Mouse (Mus musculus): ENCODE results near the gene Olfr1238. TPM values are rescaled to one million over a fixed set of nuclear protein-coding genes. Genes with fewer than 3 reads are reported as not detected.

Gene Olfr1238
- not detected in 2 replicates for polyA plus RNA-seq (2011; ENCODE audit: insufficient read length, low read depth, missing spikeins)

- H3K27ac ChIP-seq (ENCODE audit: insufficient read depth, low read length), result no peak within 1 kb of the TSS
- no peak within 1 kb of the TSS for H3K4me3 ChIP-seq (ENCODE audit: insufficient read depth, low read length)
- TF ChIP-seq POLR2A (IDR thresholded peaks at IDR 0.05; ENCODE audit: low read depth, low read length) (no peak), CTCF (IDR thresholded peaks at IDR 0.05; ENCODE audit: borderline replicate concordance, insufficient read depth, low read length) (no peak)
- H3K4me1 ChIP-seq (ENCODE audit: control insufficient read depth, insufficient read depth, low read length), result no peaks in the 10 kb centered on the region
These were observed at the start of gene Olfr1238 for GRCm38 (mm10) chr2:89409576-89409975. Gene Olfr1238 (minus strand): TSS chr2:89409676.

- Histone ChIP-seq H3K4me3 (ENCODE audit: insufficient read depth, low read length) (no peak within 1 kb of the TSS), H3K4me1 (ENCODE audit: control insufficient read depth, insufficient read depth, low read length) (no peaks in the 10 kb centered on the region), H3K27ac (ENCODE audit: insufficient read depth, low read length) (no peak within 1 kb of the TSS)
- TF ChIP-seq CTCF (IDR thresholded peaks at IDR 0.05; ENCODE audit: borderline replicate concordance, insufficient read depth, low read length) (no peak), POLR2A (IDR thresholded peaks at IDR 0.05; ENCODE audit: low read depth, low read length) (no peak)
These were observed 33.4 kb upstream of the Olfr1238 start, which contains the start of gene Olfr1240 for GRCm38 (mm10) chr2:89442900-89443299. Gene Olfr1240 (minus strand): TSS chr2:89443000.

GRCm38 (mm10) chr2:89420307-89420706 is 10.8 kb upstream of the Olfr1238 start, which contains the start of gene Olfr1239:
Gene Olfr1239 (minus strand): TSS chr2:89420407.
- H3K4me1 ChIP-seq (ENCODE audit: control insufficient read depth, insufficient read depth, low read length), result no peaks in the 10 kb centered on the region
- H3K4me3 ChIP-seq (ENCODE audit: insufficient read depth, low read length), result no peak within 1 kb of the TSS
- no peak for TF ChIP-seq POLR2A (IDR thresholded peaks at IDR 0.05; ENCODE audit: low read depth, low read length)
- TF ChIP-seq CTCF (IDR thresholded peaks at IDR 0.05; ENCODE audit: borderline replicate concordance, insufficient read depth, low read length), result no peak
- H3K27ac ChIP-seq (ENCODE audit: insufficient read depth, low read length), result no peak within 1 kb of the TSS

DNA sequence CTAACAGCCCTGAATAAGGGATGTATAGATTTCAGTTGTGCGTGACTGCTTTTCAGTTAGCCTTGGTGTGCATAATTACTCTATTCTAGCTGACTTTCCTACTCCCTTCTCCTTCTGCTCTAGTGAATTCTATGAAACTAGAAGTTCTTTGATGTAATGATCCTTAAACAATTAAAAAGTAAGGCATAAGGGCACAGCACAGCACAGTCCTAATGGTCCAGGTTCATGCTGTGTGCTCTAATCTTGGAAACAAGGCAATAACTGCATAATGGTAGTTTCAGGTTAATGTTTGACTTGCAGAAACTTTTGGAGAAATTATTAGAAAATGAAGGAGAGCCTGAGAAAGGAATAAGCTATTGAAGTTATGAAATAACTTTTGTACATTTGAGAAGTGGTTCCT is 5.1 kb upstream of the Olfr1238 start:
- Histone ChIP-seq H3K27ac (ENCODE audit: insufficient read depth, low read length) (no peak overlapping the region), H3K4me1 (ENCODE audit: control insufficient read depth, insufficient read depth, low read length) (no peaks in the 10 kb centered on the region), H3K4me3 (ENCODE audit: insufficient read depth, low read length) (no peak overlapping the region)
- TF ChIP-seq POLR2A (IDR thresholded peaks at IDR 0.05; ENCODE audit: low read depth, low read length) (no peak), CTCF (IDR thresholded peaks at IDR 0.05; ENCODE audit: borderline replicate concordance, insufficient read depth, low read length) (no peak)

DNA sequence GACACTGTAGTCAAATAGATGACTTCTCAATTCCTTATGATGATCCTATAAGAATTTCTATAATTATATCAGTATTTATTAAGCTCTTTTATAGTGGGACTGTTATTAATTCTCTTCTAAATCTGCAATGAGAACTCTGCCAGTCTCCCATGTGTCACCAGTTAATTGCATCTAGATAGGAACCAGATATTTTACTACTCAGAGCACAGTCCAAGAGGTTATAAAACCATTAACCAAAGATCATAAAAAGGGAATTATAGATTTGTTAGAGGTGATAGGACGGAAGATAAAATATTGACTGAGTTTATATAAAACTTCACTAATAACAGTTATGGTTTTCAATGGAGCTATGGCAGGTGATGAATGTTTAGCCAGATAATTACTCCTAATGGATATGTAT is 8.6 kb downstream of the Olfr1238 start:
- H3K27ac ChIP-seq (ENCODE audit: insufficient read depth, low read length), result no peak overlapping the region
- no peak overlapping the region for H3K4me3 ChIP-seq (ENCODE audit: insufficient read depth, low read length)
- TF ChIP-seq POLR2A (IDR thresholded peaks at IDR 0.05; ENCODE audit: low read depth, low read length), result no peak
- TF ChIP-seq CTCF (IDR thresholded peaks at IDR 0.05; ENCODE audit: borderline replicate concordance, insufficient read depth, low read length), result no peak
- no peaks in the 10 kb centered on the region for H3K4me1 ChIP-seq (ENCODE audit: control insufficient read depth, insufficient read depth, low read length)

GRCm38 (mm10) chr2:89364765-89365164 is 44.7 kb downstream of the Olfr1238 start, which contains the start of gene Olfr1234:
Gene Olfr1234 (minus strand): TSS chr2:89364865.
- TF ChIP-seq CTCF (IDR thresholded peaks at IDR 0.05; ENCODE audit: borderline replicate concordance, insufficient read depth, low read length) (no peak), POLR2A (IDR thresholded peaks at IDR 0.05; ENCODE audit: low read depth, low read length) (no peak)

More at GRCm38 (mm10) chr2:89364765-89365164, 44.7 kb downstream of the Olfr1238 start, which contains the start of gene Olfr1234:
- Histone ChIP-seq H3K27ac (ENCODE audit: insufficient read depth, low read length) (no peak within 1 kb of the TSS), H3K4me1 (ENCODE audit: control insufficient read depth, insufficient read depth, low read length) (no peaks in the 10 kb centered on the region), H3K4me3 (ENCODE audit: insufficient read depth, low read length) (no peak within 1 kb of the TSS)

Other genes with a start within 250 kb of the Olfr1238 start
- not detected in 2 replicates for gene Olfr1224-ps1, start 245.6 kb downstream of the Olfr1238 start, polyA plus RNA-seq (2011; ENCODE audit: insufficient read length, low read depth, missing spikeins)
- not detected in 2 replicates for gene Olfr1225, start 235.0 kb downstream of the Olfr1238 start, polyA plus RNA-seq (2011; ENCODE audit: insufficient read length, low read depth, missing spikeins)
- gene Olfr1226, start 209.6 kb downstream of the Olfr1238 start, polyA plus RNA-seq (2011; ENCODE audit: insufficient read length, low read depth, missing spikeins), result not detected in 2 replicates
- gene Olfr1228, start 155.6 kb downstream of the Olfr1238 start, polyA plus RNA-seq (2011; ENCODE audit: insufficient read length, low read depth, missing spikeins), result not detected in 2 replicates
- not detected in 2 replicates for gene Olfr1229, start 121.7 kb downstream of the Olfr1238 start, polyA plus RNA-seq (2011; ENCODE audit: insufficient read length, low read depth, missing spikeins)
- not detected in 2 replicates for gene Olfr1230, start 112.4 kb downstream of the Olfr1238 start, polyA plus RNA-seq (2011; ENCODE audit: insufficient read length, low read depth, missing spikeins)
- gene Olfr1231, start 102.6 kb downstream of the Olfr1238 start, polyA plus RNA-seq (2011; ENCODE audit: insufficient read length, low read depth, missing spikeins), result not detected in 2 replicates
- not detected in 2 replicates for gene Olfr1232, start 80.0 kb downstream of the Olfr1238 start, polyA plus RNA-seq (2011; ENCODE audit: insufficient read length, low read depth, missing spikeins)
- not detected in 2 replicates for gene Olfr1233, start 67.3 kb downstream of the Olfr1238 start, polyA plus RNA-seq (2011; ENCODE audit: insufficient read length, low read depth, missing spikeins)
- gene Olfr1234, start 44.8 kb downstream of the Olfr1238 start, polyA plus RNA-seq (2011; ENCODE audit: insufficient read length, low read depth, missing spikeins), result not detected in 2 replicates
- not detected in 2 replicates for gene Olfr1239, start 10.7 kb upstream of the Olfr1238 start, polyA plus RNA-seq (2011; ENCODE audit: insufficient read length, low read depth, missing spikeins)
- not detected in 2 replicates for gene Olfr1240, start 33.3 kb upstream of the Olfr1238 start, polyA plus RNA-seq (2011; ENCODE audit: insufficient read length, low read depth, missing spikeins)
- gene Olfr1241, start 77.5 kb upstream of the Olfr1238 start, polyA plus RNA-seq (2011; ENCODE audit: insufficient read length, low read depth, missing spikeins), result not detected in 2 replicates
- not detected in 2 replicates for gene Olfr1242, start 88.7 kb upstream of the Olfr1238 start, polyA plus RNA-seq (2011; ENCODE audit: insufficient read length, low read depth, missing spikeins)
- gene Olfr1243, start 121.8 kb upstream of the Olfr1238 start, polyA plus RNA-seq (2011; ENCODE audit: insufficient read length, low read depth, missing spikeins), result not detected in 2 replicates
- not detected in 2 replicates for gene Olfr1245, start 168.8 kb upstream of the Olfr1238 start, polyA plus RNA-seq (2011; ENCODE audit: insufficient read length, low read depth, missing spikeins)
- gene Olfr1246, start 183.5 kb upstream of the Olfr1238 start, polyA plus RNA-seq (2011; ENCODE audit: insufficient read length, low read depth, missing spikeins), result not detected in 2 replicates
- gene Olfr1247, start 204.5 kb upstream of the Olfr1238 start, polyA plus RNA-seq (2011; ENCODE audit: insufficient read length, low read depth, missing spikeins), result not detected in 2 replicates
- not detected in 2 replicates for gene Olfr1248, start 208.6 kb upstream of the Olfr1238 start, polyA plus RNA-seq (2011; ENCODE audit: insufficient read length, low read depth, missing spikeins)
- not detected in 2 replicates for gene Olfr1249, start 225.3 kb upstream of the Olfr1238 start, polyA plus RNA-seq (2011; ENCODE audit: insufficient read length, low read depth, missing spikeins)